Mouse (Mus musculus) E14TG2a.4 (cell line): ENCODE measurements around the gene Casp4.

Experiments used
- CTCF ChIP-seq: conservative IDR thresholded peaks from 2 replicates; pipeline ENCODE4 v1.5.1; 2014; ENCODE audit warnings: low read length
- NANOG ChIP-seq: IDR thresholded peaks from 2 replicates; pipeline ENCODE4 v1.6.1; 2014; ENCODE audit warnings: borderline replicate concordance, low read length, mixed read lengths
- POU5F1 ChIP-seq: IDR thresholded peaks from 2 replicates; pipeline ENCODE4 v1.6.1; 2014; ENCODE audit warnings: low read length, borderline replicate concordance

GRCm38 (mm10) chr9:5347381-5347780 is 38.8 kb downstream of the Casp4 start:
- TF ChIP-seq CTCF (no peak), POU5F1 (no peak), NANOG (no peak)
